ENCODE assay signal across 13 mouse cellular contexts in the genomic region with DNA sequence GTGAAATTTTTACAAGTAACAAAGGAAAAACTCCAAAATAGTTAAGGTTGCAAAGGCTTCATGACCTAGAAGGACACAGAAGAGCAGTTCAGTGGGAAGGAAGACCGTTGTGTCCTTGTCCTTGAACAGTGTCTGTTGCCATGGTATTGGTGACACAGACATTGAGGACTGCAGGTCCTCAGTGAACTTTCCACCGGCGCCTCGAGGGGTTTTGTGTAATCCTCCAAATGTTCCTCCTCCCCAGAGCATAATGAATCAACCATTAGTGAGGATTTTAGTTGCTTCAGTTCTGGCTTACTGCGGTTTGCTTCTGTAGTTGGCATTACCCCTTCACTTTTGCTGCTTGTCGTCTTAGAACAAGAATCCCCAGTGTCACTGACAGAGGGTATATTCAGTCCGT.
DNase-seq lines count a peak whose midpoint lies in the region; ATAC-seq lines count a peak whose summit lies in the region.
"Had no signal": no experiment of that assay in that cellular context is flagged by ENCODE, and none has a peak within 500 bp of the region (broad histone marks: within the 10 kb centered on the region; RNA-seq: fewer than 3 reads in every experiment).

No protein-coding gene starts in this region.

- H3K9me3 ChIP-seq in midbrain, embryonic 10.5 days (replicated peaks) = no peaks in the 10 kb centered on the region
- H3K9me3 ChIP-seq in midbrain, embryonic 13.5 days = no peaks in the 10 kb centered on the region
- no peaks in the 10 kb centered on the region for H3K9me3 ChIP-seq in midbrain, embryonic 14.5 days (ENCODE audit: control insufficient read depth, low read length)
- H3K9me3 ChIP-seq: embryonic facial prominence, embryonic 12.5 days had no signal

- H3K36me3 ChIP-seq in midbrain, embryonic 10.5 days = no peaks in the 10 kb centered on the region
- H3K36me3 ChIP-seq in midbrain, embryonic 13.5 days = no peaks in the 10 kb centered on the region
- H3K36me3 ChIP-seq in midbrain, embryonic 14.5 days (ENCODE audit: control insufficient read depth, insufficient read depth, low read length) = no peaks in the 10 kb centered on the region
- H3K36me3 ChIP-seq: embryonic facial prominence, embryonic 12.5 days had no signal

- H3K4me3 ChIP-seq in midbrain, embryonic 10.5 days = no peak overlapping the region
- no peak overlapping the region for H3K4me3 ChIP-seq in midbrain, embryonic 13.5 days (replicated peaks)
- no peak overlapping the region for H3K4me3 ChIP-seq in midbrain, embryonic 14.5 days (replicated peaks; ENCODE audit: low read depth, low read length)
- H3K4me3 ChIP-seq: embryonic facial prominence, embryonic 12.5 days; left cerebral cortex, adult 2 months had no signal

- no peak overlapping the region for H3K9ac ChIP-seq in midbrain, embryonic 13.5 days (replicated peaks)
- H3K9ac ChIP-seq in midbrain, embryonic 14.5 days (replicated peaks; ENCODE audit: low read length) = no peak overlapping the region
- H3K9ac ChIP-seq: embryonic facial prominence, embryonic 12.5 days had no signal

- H3K4me2 ChIP-seq in midbrain, embryonic 13.5 days (replicated peaks) = no peak overlapping the region
- H3K4me2 ChIP-seq in midbrain, embryonic 14.5 days (ENCODE audit: low read length) = no peak overlapping the region
- H3K4me2 ChIP-seq: embryonic facial prominence, embryonic 12.5 days; liver, embryonic 11.5 days had no signal

- peaks cover 27% of the 10 kb centered on the region for H3K4me1 ChIP-seq in midbrain, embryonic 10.5 days
- peaks cover 10% of the 10 kb centered on the region for H3K4me1 ChIP-seq in midbrain, embryonic 13.5 days (replicated peaks)
- H3K4me1 ChIP-seq in midbrain, embryonic 14.5 days (ENCODE audit: control insufficient read depth, insufficient read depth, low read length) = no peaks in the 10 kb centered on the region; the same call in 1 of the 2 replicates
- H3K4me1 ChIP-seq: embryonic facial prominence, embryonic 12.5 days had no signal

- peak; percentile 9 for DNase-seq in cerebellum, adult 9-11 months
- no peak for DNase-seq in cerebellum, adult 8-10 months
- peak; percentile 25 for DNase-seq in midbrain, embryonic 10.5 days (ENCODE audit: low spot score)
- DNase-seq in adrenal gland, postnatal 14 days = peak; percentile 86
- peak; percentile 43 for DNase-seq in midbrain, embryonic 14.5 days
- no peak for DNase-seq in left cerebral cortex, postnatal 4 days
- DNase-seq in spleen, postnatal 10 days (ENCODE audit: low spot score in 2 of 2) = no peak

- 44% methylated on average over 7 of the region's 7 CpGs for WGBS in midbrain, embryonic 10.5 days
- 15% methylated on average over 7 of the region's 7 CpGs for WGBS in midbrain, embryonic 13.5 days
- 15% methylated on average over 7 of the region's 7 CpGs for WGBS in midbrain, embryonic 14.5 days

- no peak overlapping the region for H3K27ac ChIP-seq in midbrain, embryonic 10.5 days (replicated peaks)
- H3K27ac ChIP-seq in midbrain, embryonic 13.5 days = no peak overlapping the region
- no peak overlapping the region for H3K27ac ChIP-seq in midbrain, embryonic 14.5 days (replicated peaks; ENCODE audit: low read depth, low read length)
- H3K27ac ChIP-seq: embryonic facial prominence, embryonic 12.5 days; left cerebral cortex, adult 2 months had no signal

- H3K27me3 ChIP-seq in midbrain, embryonic 10.5 days (ENCODE audit: low read depth, poor library complexity, severe bottlenecking) = 0 out of 2 replicates have a peak, but pooled peaks cover 8% of the 10 kb centered on the region
- no peaks in the 10 kb centered on the region for H3K27me3 ChIP-seq in midbrain, embryonic 13.5 days
- H3K27me3 ChIP-seq in midbrain, embryonic 14.5 days (ENCODE audit: control insufficient read depth, insufficient read depth, low read length) = no peaks in the 10 kb centered on the region
- H3K27me3 ChIP-seq: embryonic facial prominence, embryonic 12.5 days had no signal

- intact Hi-C loops in left cerebral cortex, postnatal 4 days (cut with DNase I) = no loop called here

- no peak for ATAC-seq in midbrain, embryonic 13.5 days
- no peak for ATAC-seq in midbrain, embryonic 14.5 days (ENCODE audit: low FRiP score, low TSS enrichment)
- ATAC-seq: forebrain, embryonic 14.5 days; inflammation-experienced regulatory T-cells, adult 6 months had no signal

Comparison
In these comparisons a context has a peak if more than half of its experiments do, and no peak if none do; other contexts are left out.
1. DNase-seq: peak in cerebellum, adult 9-11 months (single experiment), midbrain, embryonic 10.5 days (single experiment), adrenal gland, postnatal 14 days (single experiment) and midbrain, embryonic 14.5 days (single experiment); none in cerebellum, adult 8-10 months (single experiment), left cerebral cortex, postnatal 4 days (single experiment) and spleen, postnatal 10 days (0 of 2).